26 mouse cellular contexts compared by ENCODE assay signal in the genomic region with DNA sequence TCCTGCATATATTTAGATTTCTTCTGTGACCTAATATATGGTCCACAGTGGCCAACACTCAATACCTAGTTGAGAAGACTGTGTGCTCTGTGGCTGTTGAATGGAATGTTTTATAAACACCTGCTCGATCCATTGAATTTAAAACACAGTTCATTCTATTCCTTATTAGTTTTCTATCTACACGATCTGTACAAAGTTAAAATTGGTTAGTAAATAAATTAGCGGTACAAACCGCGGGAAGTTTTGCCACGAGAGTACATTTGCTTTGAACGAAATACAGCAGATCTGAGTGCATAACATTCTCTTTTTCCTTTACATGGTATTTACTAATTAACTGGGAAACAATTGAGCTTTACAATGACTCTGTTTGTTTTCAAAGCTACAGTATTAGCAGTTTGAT. TPM values are rescaled to one million over a fixed set of nuclear protein-coding genes. Genes with fewer than 3 reads are reported as not detected.
A peak's percentile ranks its signal among the peaks of the same experiment; 100 is the strongest.
DNase-seq lines count a peak whose midpoint lies in the region; ATAC-seq and TF ChIP-seq lines count a peak whose summit lies in the region.
"Had no signal": no experiment of that assay in that cellular context is flagged by ENCODE, and none has a peak within 500 bp of the region (broad histone marks: within the 10 kb centered on the region; RNA-seq: fewer than 3 reads in every experiment).

No protein-coding gene starts in this region.

- peak; percentile 2 for DNase-seq in heart, adult 11 months
- no peak for DNase-seq in heart, adult 8-10 months (ENCODE audit: low spot score)
- DNase-seq in liver, adult 2 months (ENCODE audit: extremely low read depth, low read depth, low spot score) = peak; percentile 7
- peak; percentile 32 for DNase-seq in brain, embryonic 14.5 days (ENCODE audit: low read depth)
- DNase-seq in splenic B cell, adult 2 months (ENCODE audit: low read depth, low spot score) = peak; percentile 19
- DNase-seq in left cerebral cortex, postnatal 14 days (ENCODE audit: low spot score in 2 of 2) = no peak
- DNase-seq: adrenal gland, adult 8-10 months; adrenal gland, postnatal 36 days; cerebellum, adult 11 months; cerebellum, adult 8-10 months; cerebellum, postnatal 14 days; embryo, embryonic 11 days; gastrocnemius, postnatal 10 days; heart, adult 2 months had no signal

- no peak for TF ChIP-seq POLR2A in liver, adult 2 months (IDR thresholded peaks at IDR 0.05; ENCODE audit: extremely low read depth, insufficient read depth, low read length)
- no peak for TF ChIP-seq POLR2A in brain, embryonic 14.5 days (IDR thresholded peaks at IDR 0.05; ENCODE audit: borderline replicate concordance, extremely low read depth, insufficient read depth, insufficient read length, poor library complexity, severe bottlenecking)

- H3K9ac ChIP-seq in liver, adult 2 months (ENCODE audit: low read depth, low read length) = no peak overlapping the region
- no peak overlapping the region for H3K9ac ChIP-seq in liver, embryonic 12.5 days
- H3K9ac ChIP-seq: embryonic facial prominence, embryonic 15.5 days; forebrain, embryonic 15.5 days; heart, embryonic 12.5 days had no signal

- 52% methylated on average over 7 of the region's 7 CpGs for WGBS in liver, adult 2 months
- 49% methylated on average over 7 of the region's 7 CpGs for WGBS in liver, embryonic 12.5 days (ENCODE audit: insufficient replicate concordance)

- H3K4me2 ChIP-seq in liver, embryonic 12.5 days = no peak overlapping the region
- H3K4me2 ChIP-seq: embryonic facial prominence, embryonic 15.5 days; forebrain, embryonic 15.5 days; heart, embryonic 12.5 days had no signal

- peaks cover 12% of the 10 kb centered on the region for H3K9me3 ChIP-seq in liver, embryonic 12.5 days (replicated peaks)
- H3K9me3 ChIP-seq: embryonic facial prominence, embryonic 15.5 days had no signal

- no peak for ATAC-seq in liver, embryonic 12.5 days
- ATAC-seq: forebrain, embryonic 15.5 days; hindbrain, embryonic 16.5 days had no signal

- H3K36me3 ChIP-seq in liver, adult 2 months (ENCODE audit: control insufficient read depth, insufficient read depth, low read length) = no peaks in the 10 kb centered on the region
- no peaks in the 10 kb centered on the region for H3K36me3 ChIP-seq in liver, embryonic 12.5 days
- no peaks in the 10 kb centered on the region for H3K36me3 ChIP-seq in splenic B cell, adult 2 months (ENCODE audit: control insufficient read depth, insufficient read depth, low read length, poor library complexity, severe bottlenecking)
- H3K36me3 ChIP-seq: embryonic facial prominence, embryonic 15.5 days; forebrain, embryonic 15.5 days; heart, embryonic 12.5 days; hindbrain, embryonic 10.5 days had no signal

- intact Hi-C loops in left cerebral cortex, postnatal 14 days (cut with DNase I) = no loop called here

- no peak for TF ChIP-seq CTCF in liver, adult 2 months (IDR thresholded peaks at IDR 0.05; ENCODE audit: low read depth, low read length)
- TF ChIP-seq CTCF in brain, embryonic 14.5 days (IDR thresholded peaks at IDR 0.05; ENCODE audit: borderline replicate concordance, extremely low read depth, insufficient read depth, insufficient read length) = no peak

- peaks cover 16% of the 10 kb centered on the region for H3K27me3 ChIP-seq in liver, adult 2 months (ENCODE audit: control insufficient read depth, insufficient read depth, low read length)
- H3K27me3 ChIP-seq in liver, embryonic 12.5 days (replicated peaks) = peaks cover 65% of the 10 kb centered on the region
- peaks cover 2% of the 10 kb centered on the region for H3K27me3 ChIP-seq in splenic B cell, adult 2 months (ENCODE audit: control insufficient read depth, insufficient read depth, low read length, poor library complexity, severe bottlenecking)

- no peaks in the 10 kb centered on the region for H3K79me2 ChIP-seq in liver, adult 2 months (ENCODE audit: control insufficient read depth, insufficient read depth, low read length)

- no peak overlapping the region for H3K27ac ChIP-seq in liver, adult 2 months (replicated peaks; ENCODE audit: insufficient read depth, low read depth, low read length)
- no peak overlapping the region for H3K27ac ChIP-seq in liver, embryonic 12.5 days
- H3K27ac ChIP-seq: embryonic facial prominence, embryonic 15.5 days; forebrain, embryonic 15.5 days; heart, adult 2 months; hindbrain, embryonic 10.5 days had no signal

- no peaks in the 10 kb centered on the region for H3K4me1 ChIP-seq in liver, adult 2 months (ENCODE audit: control insufficient read depth, insufficient read depth, low read length)
- H3K4me1 ChIP-seq in liver, embryonic 12.5 days = no peaks in the 10 kb centered on the region
- H3K4me1 ChIP-seq: embryonic facial prominence, embryonic 15.5 days; forebrain, embryonic 15.5 days; heart, embryonic 12.5 days had no signal

- no peak overlapping the region for H3K4me3 ChIP-seq in liver, adult 2 months (ENCODE audit: insufficient read depth, low read depth, low read length)
- H3K4me3 ChIP-seq in liver, embryonic 12.5 days = no peak overlapping the region
- H3K4me3 ChIP-seq: embryonic facial prominence, embryonic 15.5 days; erythroblast, embryonic 14.5 days; forebrain, embryonic 15.5 days; heart, adult 2 months; heart, embryonic 12.5 days; hindbrain, embryonic 10.5 days had no signal

RNA-seq across cellular contexts. Expression of a gene that starts 27.1 kb away (rescaled TPM):
- total RNA-seq in heart, adult 8-10 months (2022) = under 1 TPM; 0.11 to 0.31 (median 0.16) TPM
- 0.07 and 0.09 TPM in 2 replicates for total RNA-seq in liver, adult 2 months (2014; rRNA removed)
- polyA plus RNA-seq in liver, adult 2 months (2012; rRNA removed) = not detected in 2 replicates
- 0.14 TPM in 1 of 2 replicates, not detected in the other for polyA plus RNA-seq in liver, embryonic 12.5 days (2016; fragmentation: Nextera tagmentation; extraction: Ambion mirVana)
- 4.3 and 6.0 TPM in 2 replicates for polyA plus RNA-seq in brain, embryonic 14.5 days (2012; rRNA removed)
- total RNA-seq in left cerebral cortex, postnatal 14 days (2021) = 100 to 1,000 TPM; 146 to 187 TPM
- total RNA-seq: common myeloid progenitor, adult 5-6 weeks; heart, adult 2 months; MEL had no signal
- polyA plus RNA-seq: C2C12; embryonic facial prominence, embryonic 11.5 days; erythroblast, embryonic 14.5 days; forebrain, embryonic 11.5 days; heart, adult 2 months had no signal

Comparison
In these comparisons a context has a peak if more than half of its experiments do, and no peak if none do; other contexts are left out.
1. DNase-seq: peak in heart, adult 11 months (single experiment), liver, adult 2 months (single experiment), brain, embryonic 14.5 days (single experiment) and splenic B cell, adult 2 months (single experiment); none in heart, adult 8-10 months (single experiment) and left cerebral cortex, postnatal 14 days (0 of 2).
2. RNA of a gene that starts 27.1 kb away (total RNA-seq): 146 to 187 TPM in left cerebral cortex, postnatal 14 days; 0.11 to 0.31 TPM in heart, adult 8-10 months and 0.07 to 0.09 TPM in liver, adult 2 months; every median in the first group is over 100 times any median in the second.